Mouse (Mus musculus) kidney, adult 2 months (tissue): Measurements from ENCODE around the gene Pfn1. TPM values are rescaled to one million over a fixed set of nuclear protein-coding genes. Genes with fewer than 3 reads are reported as not detected.
A peak's percentile ranks its signal among the peaks of the same experiment; 100 is the strongest.

Experiments
- DNase-seq: peaks from one replicate; pipeline ENCODE4 v3.0.0; 2021
- H3K27ac ChIP-seq: fragments of 200-500 bp; 2 replicates; pipeline ENCODE4 v1.5.1; 2012; ENCODE audit warnings: low read depth, low read length, control low read depth, inconsistent platforms; ENCODE audit not compliant: insufficient read depth
- H3K27me3 ChIP-seq: fragments of 200-500 bp; replicated peaks from 2 replicates; pipeline ENCODE4 v1.6.1; 2012; ENCODE audit warnings: mild to moderate bottlenecking, moderate library complexity, low read length, inconsistent platforms; ENCODE audit not compliant: control insufficient read depth, insufficient read depth
- H3K36me3 ChIP-seq: fragments of 200-500 bp; 2 replicates; pipeline ENCODE4 v1.6.1; 2012; ENCODE audit warnings: mild to moderate bottlenecking, moderate library complexity, low read length, inconsistent platforms; ENCODE audit not compliant: control insufficient read depth, insufficient read depth
- H3K4me1 ChIP-seq: fragments of 200-500 bp; 2 replicates; pipeline ENCODE4 v1.6.1; 2011; ENCODE audit warnings: low read length; ENCODE audit not compliant: control insufficient read depth, insufficient read depth
- H3K4me3 ChIP-seq: fragments of 200-500 bp; 2 replicates; pipeline ENCODE4 v1.5.1; 2011; ENCODE audit warnings: mild to moderate bottlenecking, low read depth, low read length, control low read depth; ENCODE audit not compliant: insufficient read depth
- CTCF ChIP-seq: fragments of 200-500 bp; conservative IDR thresholded peaks from 2 replicates; pipeline ENCODE4 v1.5.1; 2011; ENCODE audit warnings: low read depth, mild to moderate bottlenecking, control low read depth, low read length, moderate library complexity, mixed read lengths; ENCODE audit not compliant: insufficient read depth, insufficient read length
- POLR2A ChIP-seq: fragments of 200-500 bp; IDR thresholded peaks from one replicate; pipeline ENCODE4 v1.6.1; 2011; ENCODE audit warnings: low read depth, low read length, control low read depth
- WGBS: fragments of 180-500 bp; shearing (Covaris S2); methylation state at CpG from one replicate; pipeline ENCODE4 v1.1.7; 2018; 5-methylcytosine and 5-hydroxymethylcytosine counted together
- polyA plus RNA-seq: library from polyadenylated mRNA; depleted of rRNA; stranded (reverse); fragments of >200 nt; gene quantifications from 2 replicates; pipeline ENCODE4 v1.2.3, GENCODE M21; 2012; rRNA removed

The Pfn1 gene
- 686 and 750 TPM in 2 replicates for polyA plus RNA-seq

GRCm38 (mm10) chr11:70654198-70654922 is at the start of gene Pfn1:
Gene Pfn1 (minus strand): TSS chr11:70654644.
- Histone ChIP-seq H3K36me3 (peaks cover 6% of the 10 kb centered on the region; the same call in 1 of the 2 replicates), H3K27me3 (no peaks in the 10 kb centered on the region), H3K4me1 (peaks cover 12% of the 10 kb centered on the region; the same call in 1 of the 2 replicates), H3K27ac (peak within 1 kb of the TSS; percentile 100), H3K4me3 (peak within 1 kb of the TSS; percentile 100)
- TF ChIP-seq POLR2A (peak; percentile 82), CTCF (no peak)
- peak; percentile 83 for DNase-seq
- WGBS: under 1% methylated on average over 45 of the region's 61 CpGs

GRCm38 (mm10) chr11:70702781-70703180 is 48.3 kb upstream of the Pfn1 start:
- Histone ChIP-seq H3K27ac (no peak overlapping the region), H3K4me1 (peaks cover 9% of the 10 kb centered on the region; the same call in 1 of the 2 replicates), H3K4me3 (no peak overlapping the region), H3K36me3 (peaks cover 6% of the 10 kb centered on the region), H3K27me3 (no peaks in the 10 kb centered on the region)
- TF ChIP-seq POLR2A (no peak), CTCF (no peak)
- no peak for DNase-seq
- WGBS: 37% methylated on average over 6 of the region's 6 CpGs

- peaks cover 9% of the 10 kb centered on the region; the same call in 1 of the 2 replicates for H3K4me1 ChIP-seq
- peaks cover 6% of the 10 kb centered on the region for H3K36me3 ChIP-seq
- no peak for TF ChIP-seq POLR2A
- no peak for TF ChIP-seq CTCF
- 0 out of 2 replicates have a peak overlapping the region, but pooled peaks have one; percentile 11 for H3K27ac ChIP-seq
- DNase-seq: no peak
- H3K4me3 ChIP-seq: no peak overlapping the region
- no peaks in the 10 kb centered on the region for H3K27me3 ChIP-seq
- 67% methylated on average over 6 of the region's 6 CpGs for WGBS
These were observed 47.7 kb upstream of the Pfn1 start for GRCm38 (mm10) chr11:70701984-70702733.

- no peaks in the 10 kb centered on the region for H3K27me3 ChIP-seq
- peaks cover 3% of the 10 kb centered on the region for H3K36me3 ChIP-seq
- WGBS: 4% methylated on average over 10 of the region's 10 CpGs
- peaks cover 9% of the 10 kb centered on the region; the same call in 1 of the 2 replicates for H3K4me1 ChIP-seq
- H3K27ac ChIP-seq: peak overlapping the region; percentile 63
- no peak for TF ChIP-seq POLR2A
- TF ChIP-seq CTCF: no peak
- peak overlapping the region; percentile 70 for H3K4me3 ChIP-seq
- no peak for DNase-seq
These were observed 46.9 kb upstream of the Pfn1 start for GRCm38 (mm10) chr11:70701221-70701955.

- H3K4me1 ChIP-seq: peaks cover 9% of the 10 kb centered on the region; the same call in 1 of the 2 replicates
- H3K36me3 ChIP-seq: peaks cover 3% of the 10 kb centered on the region
- H3K4me3 ChIP-seq: peak overlapping the region; percentile 70
- H3K27me3 ChIP-seq: no peaks in the 10 kb centered on the region
- TF ChIP-seq POLR2A (no peak), CTCF (no peak)
- DNase-seq: peak; percentile 87
- WGBS: under 1% methylated on average over 34 of the region's 34 CpGs
- H3K27ac ChIP-seq: peak overlapping the region; percentile 63
These were observed 46.2 kb upstream of the Pfn1 start for GRCm38 (mm10) chr11:70700613-70701012.

- peak; percentile 97 for DNase-seq
- no peaks in the 10 kb centered on the region for H3K27me3 ChIP-seq
- H3K4me3 ChIP-seq: peak within 1 kb of the TSS; percentile 70
- H3K4me1 ChIP-seq: peaks cover 9% of the 10 kb centered on the region; the same call in 1 of the 2 replicates
- H3K36me3 ChIP-seq: no peaks in the 10 kb centered on the region; the same call in none of the 2 replicates
- H3K27ac ChIP-seq: peak within 1 kb of the TSS; percentile 99
- WGBS: 3% methylated on average over 69 of the region's 69 CpGs
- peak; percentile 73 for TF ChIP-seq POLR2A
- TF ChIP-seq CTCF: no peak
These were observed 45.5 kb upstream of the Pfn1 start, which contains the start of the genes Inca1 and Kif1c for GRCm38 (mm10) chr11:70699722-70700556. Gene Inca1 (minus strand): TSS chr11:70700155. Gene Kif1c (plus strand): TSS chr11:70700548.
